Mouse (Mus musculus) adrenal gland, postnatal 25 days (tissue): ENCODE results near the gene Adarb1. TPM values are rescaled to one million over a fixed set of nuclear protein-coding genes. Genes with fewer than 3 reads are reported as not detected.

Experiments
- DNase-seq: peaks from one replicate; pipeline ENCODE4 v3.0.0; 2021; ENCODE audit warnings: mixed read lengths
- total RNA-seq: library from RNA; stranded (reverse); gene quantifications from 2 replicates; pipeline ENCODE4 v1.2.3, GENCODE M21; 2021

Adarb1 gene
- total RNA-seq, 1 experiment from 2014 or later: 12.4 TPM

GRCm38 (mm10) chr10:77381191-77381590, 36.9 kb downstream of the Adarb1 start:
- no peak for DNase-seq

- no peak for DNase-seq
Measured at GRCm38 (mm10) chr10:77380716-77381115, 37.4 kb downstream of the Adarb1 start.

GRCm38 (mm10) chr10:77379199-77379598, 38.9 kb downstream of the Adarb1 start:
- DNase-seq: no peak

GRCm38 (mm10) chr10:77376056-77376455, 42.0 kb downstream of the Adarb1 start:
- no peak for DNase-seq

GRCm38 (mm10) chr10:77374948-77375347, 43.1 kb downstream of the Adarb1 start:
- DNase-seq: no peak

- no peak for DNase-seq
Measured at GRCm38 (mm10) chr10:77374407-77374806, 43.7 kb downstream of the Adarb1 start.

GRCm38 (mm10) chr10:77370129-77370528, 47.9 kb downstream of the Adarb1 start:
- no peak for DNase-seq

GRCm38 (mm10) chr10:77367973-77368372, 50.1 kb downstream of the Adarb1 start:
- DNase-seq: no peak

GRCm38 (mm10) chr10:77366959-77367358, 51.1 kb downstream of the Adarb1 start:
- DNase-seq: no peak

GRCm38 (mm10) chr10:77365212-77365611, 52.9 kb downstream of the Adarb1 start:
- no peak for DNase-seq

GRCm38 (mm10) chr10:77360486-77360885, 57.6 kb downstream of the Adarb1 start:
- DNase-seq: no peak

- no peak for DNase-seq
Measured at GRCm38 (mm10) chr10:77357957-77358356, 60.1 kb downstream of the Adarb1 start.

GRCm38 (mm10) chr10:77353031-77353745, 64.9 kb downstream of the Adarb1 start:
- peak; percentile 73 for DNase-seq

GRCm38 (mm10) chr10:77342842-77343241, 75.2 kb downstream of the Adarb1 start:
- no peak for DNase-seq

GRCm38 (mm10) chr10:77341711-77342110, 76.4 kb downstream of the Adarb1 start:
- no peak for DNase-seq

GRCm38 (mm10) chr10:77341059-77341458, 77.0 kb downstream of the Adarb1 start:
- DNase-seq: no peak

GRCm38 (mm10) chr10:77339871-77340341, 78.2 kb downstream of the Adarb1 start:
- no peak for DNase-seq

GRCm38 (mm10) chr10:77333518-77333917, 84.6 kb downstream of the Adarb1 start:
- DNase-seq: no peak

- no peak for DNase-seq
Measured at GRCm38 (mm10) chr10:77329446-77330094, 88.5 kb downstream of the Adarb1 start.

GRCm38 (mm10) chr10:77324716-77325115, 93.4 kb downstream of the Adarb1 start:
- DNase-seq: no peak

- DNase-seq: no peak
Measured at GRCm38 (mm10) chr10:77321611-77322010, 96.5 kb downstream of the Adarb1 start.

GRCm38 (mm10) chr10:77321001-77321400, 97.1 kb downstream of the Adarb1 start:
- no peak for DNase-seq

- DNase-seq: no peak
Measured at GRCm38 (mm10) chr10:77315682-77316081, 102.4 kb downstream of the Adarb1 start.
